Mouse (Mus musculus) thymus, adult 18-20 months (tissue): Measurements from ENCODE around the gene Filip1.

Experiments
- DNase-seq, 2 experiments: peaks; one replicate each; pipeline ENCODE4 v3.0.0; 2022; ENCODE audit warnings: mixed read lengths in 2 of 2

Filip1 gene

GRCm38 (mm10) chr9:79978228-79979024 is 34.2 kb downstream of the Filip1 start:
- DNase-seq: no peak

- DNase-seq: no peak
Observed at GRCm38 (mm10) chr9:79977549-79977971, 35.1 kb downstream of the Filip1 start.

- DNase-seq: no peak
Observed at GRCm38 (mm10) chr9:79976789-79977188, 35.9 kb downstream of the Filip1 start.

GRCm38 (mm10) chr9:79975121-79975520 is 37.5 kb downstream of the Filip1 start:
- no peak for DNase-seq

GRCm38 (mm10) chr9:79973582-79973981 is 39.1 kb downstream of the Filip1 start:
- no peak for DNase-seq

- no peak for DNase-seq
Observed at GRCm38 (mm10) chr9:79972705-79973104, 39.9 kb downstream of the Filip1 start.

- DNase-seq: no peak
Observed at GRCm38 (mm10) chr9:79971619-79972018, 41.0 kb downstream of the Filip1 start.

- no peak for DNase-seq
Observed at GRCm38 (mm10) chr9:79970659-79971118, 42.0 kb downstream of the Filip1 start.

GRCm38 (mm10) chr9:79969544-79969943 is 43.1 kb downstream of the Filip1 start:
- no peak for DNase-seq

- DNase-seq: no peak
Observed at GRCm38 (mm10) chr9:79966711-79967487, 45.8 kb downstream of the Filip1 start.

GRCm38 (mm10) chr9:79965600-79966392 is 46.9 kb downstream of the Filip1 start:
- no peak for DNase-seq

- DNase-seq: no peak
Observed at GRCm38 (mm10) chr9:79965003-79965402, 47.6 kb downstream of the Filip1 start.

- DNase-seq: no peak
Observed at GRCm38 (mm10) chr9:79961630-79962285, 50.9 kb downstream of the Filip1 start.

- no peak for DNase-seq
Observed at GRCm38 (mm10) chr9:79960453-79960852, 52.2 kb downstream of the Filip1 start.

GRCm38 (mm10) chr9:79958395-79958794 is 54.3 kb downstream of the Filip1 start:
- DNase-seq: no peak

GRCm38 (mm10) chr9:79954944-79955343 is 57.7 kb downstream of the Filip1 start:
- DNase-seq: no peak

GRCm38 (mm10) chr9:79951984-79952383 is 60.7 kb downstream of the Filip1 start:
- DNase-seq: no peak

GRCm38 (mm10) chr9:79951339-79951738 is 61.3 kb downstream of the Filip1 start:
- no peak for DNase-seq

- DNase-seq: no peak
Observed at GRCm38 (mm10) chr9:79950666-79951065, 62.0 kb downstream of the Filip1 start.

GRCm38 (mm10) chr9:79950038-79950437 is 62.6 kb downstream of the Filip1 start:
- no peak for DNase-seq

- DNase-seq: no peak
Observed at GRCm38 (mm10) chr9:79948376-79948775, 64.3 kb downstream of the Filip1 start.

GRCm38 (mm10) chr9:79947973-79948372 is 64.7 kb downstream of the Filip1 start:
- no peak for DNase-seq
